Mouse (Mus musculus) R1 (cell line): ENCODE data around the gene Icos.

Experiments used
- DNase-seq: peaks from one replicate; pipeline ENCODE4 v3.0.0-alpha.2; 2018; ENCODE audit warnings: low read depth, low spot score

Icos gene

GRCm38 (mm10) chr1:61039310-61039709, 61.6 kb downstream of the Icos start:
- DNase-seq, result no peak

DNA sequence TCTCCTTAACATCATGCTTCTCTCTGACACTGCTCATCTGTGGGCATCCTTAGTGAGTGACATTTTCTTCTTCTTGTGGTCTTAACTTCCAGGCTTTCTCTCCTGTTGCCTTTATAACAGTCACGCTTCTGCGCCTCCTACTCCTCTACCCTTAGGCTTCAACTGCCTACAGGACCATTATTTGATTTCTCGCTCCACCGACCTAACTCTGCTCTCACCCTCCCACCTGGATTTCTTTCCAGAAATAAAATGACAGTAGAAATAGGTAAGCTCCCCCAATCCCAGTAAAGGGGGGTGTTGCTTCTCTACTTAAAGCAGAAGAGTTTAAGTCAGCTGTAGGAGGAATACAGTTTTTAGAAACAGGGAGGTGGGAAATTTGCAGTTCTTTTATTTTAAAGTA, 62.7 kb downstream of the Icos start:
- no peak for DNase-seq

- no peak for DNase-seq
These were observed 65.1 kb downstream of the Icos start for GRCm38 (mm10) chr1:61042842-61043241.

GRCm38 (mm10) chr1:61046055-61046705, 68.5 kb downstream of the Icos start:
- no peak for DNase-seq

DNA sequence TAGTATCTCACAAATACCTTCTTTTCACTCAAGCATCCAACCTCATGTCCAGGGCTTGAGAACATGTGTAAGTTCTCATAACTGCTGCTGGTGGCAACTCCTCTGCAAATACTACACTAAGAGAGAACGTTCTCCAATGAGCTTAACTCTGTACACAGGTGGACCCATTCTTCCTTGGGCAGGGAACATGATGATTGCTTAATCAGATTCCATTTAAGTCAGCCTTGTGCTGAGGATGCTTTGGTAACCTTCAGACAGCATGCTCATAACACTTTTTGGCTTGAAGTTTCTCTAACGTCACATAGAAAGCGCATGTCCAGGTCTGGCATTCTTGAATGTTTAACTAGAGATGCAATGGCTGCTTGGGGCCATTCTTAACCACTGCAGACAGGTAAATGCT, 69.6 kb downstream of the Icos start:
- no peak for DNase-seq
